Comparison of ENCODE assay signal across 28 mouse cellular contexts in the genomic region with DNA sequence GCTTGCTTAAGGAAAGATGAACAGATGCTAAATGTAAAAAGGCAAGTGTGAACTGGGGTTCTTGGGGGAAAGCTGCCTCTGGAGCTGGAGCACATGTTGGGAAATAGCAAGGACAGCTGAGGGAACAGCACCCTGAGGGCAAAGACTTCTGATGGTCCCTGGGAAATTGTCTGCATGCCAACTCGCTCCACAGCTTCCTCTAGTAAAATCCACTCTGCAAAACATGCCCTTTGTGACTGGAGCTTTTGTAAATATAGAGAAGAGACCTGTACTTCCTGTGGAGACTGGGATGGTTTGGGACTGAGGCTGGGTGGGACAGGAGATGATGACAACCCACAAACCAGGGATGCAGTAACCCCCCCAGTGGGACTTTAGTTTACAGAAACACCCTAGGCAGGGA.
DNase-seq lines count a peak whose midpoint lies in the region; ATAC-seq and TF ChIP-seq lines count a peak whose summit lies in the region.
"Had no signal": no experiment of that assay in that cellular context is flagged by ENCODE, and none has a peak within 500 bp of the region (broad histone marks: within the 10 kb centered on the region; RNA-seq: fewer than 3 reads in every experiment).

No protein-coding gene starts in this region.

- no peak for TF ChIP-seq CTCF in lung, postnatal 0 days (IDR thresholded peaks at IDR 0.05)

- H3K27me3 ChIP-seq in lung, postnatal 0 days (replicated peaks; ENCODE audit: insufficient read depth, low read length): no peaks in the 10 kb centered on the region
- H3K27me3 ChIP-seq in hindbrain, embryonic 13.5 days: no peaks in the 10 kb centered on the region
- H3K27me3 ChIP-seq: embryonic facial prominence, embryonic 12.5 days; forebrain, embryonic 12.5 days; heart, embryonic 15.5 days; midbrain, embryonic 15.5 days; neural tube, embryonic 13.5 days had no signal

- H3K4me1 ChIP-seq in lung, postnatal 0 days (ENCODE audit: insufficient read depth, low read depth, low read length): peaks cover 11% of the 10 kb centered on the region; the same call in 1 of the 2 replicates
- H3K4me1 ChIP-seq in hindbrain, embryonic 13.5 days (replicated peaks): no peaks in the 10 kb centered on the region
- H3K4me1 ChIP-seq: forebrain, embryonic 12.5 days; midbrain, embryonic 15.5 days had no signal

- H3K9ac ChIP-seq in lung, postnatal 0 days (replicated peaks; ENCODE audit: low read depth): no peak overlapping the region
- no peak overlapping the region for H3K9ac ChIP-seq in hindbrain, embryonic 13.5 days
- H3K9ac ChIP-seq: embryonic facial prominence, embryonic 12.5 days; forebrain, embryonic 12.5 days; heart, embryonic 15.5 days; liver, postnatal 0 days; midbrain, embryonic 15.5 days; neural tube, embryonic 13.5 days had no signal

- DNase-seq in adrenal gland, postnatal 10 days: peak; percentile 8
- no peak for DNase-seq in adrenal gland, postnatal 36 days
- DNase-seq in kidney, postnatal 14 days: peak; percentile 24
- DNase-seq in kidney, adult 18-20 months: no peak
- peak; percentile 15 for DNase-seq in brain, adult 2 months (ENCODE audit: low read depth, low spot score)
- DNase-seq in lung, postnatal 0 days (ENCODE audit: low spot score): peak; percentile 84
- DNase-seq: adrenal gland, adult 8-10 months; cerebellum, adult 9-11 months; gastrocnemius, postnatal 36 days; left cerebral cortex, postnatal 4 days; liver; liver, postnatal 0 days; retina, postnatal 1 day; right cerebral cortex, postnatal 25 days; spleen, adult 18-20 months; thymus, postnatal 14 days had no signal

- no peaks in the 10 kb centered on the region for H3K36me3 ChIP-seq in lung, postnatal 0 days (ENCODE audit: insufficient read depth, low read length)
- no peaks in the 10 kb centered on the region for H3K36me3 ChIP-seq in hindbrain, embryonic 13.5 days
- H3K36me3 ChIP-seq: embryonic facial prominence, embryonic 12.5 days; forebrain, embryonic 12.5 days; heart, embryonic 15.5 days; midbrain, embryonic 15.5 days; neural tube, embryonic 13.5 days had no signal

- H3K9me3 ChIP-seq in lung, postnatal 0 days (ENCODE audit: low read length): no peaks in the 10 kb centered on the region
- H3K9me3 ChIP-seq in hindbrain, embryonic 13.5 days: no peaks in the 10 kb centered on the region
- H3K9me3 ChIP-seq: embryonic facial prominence, embryonic 12.5 days; forebrain, embryonic 12.5 days; heart, embryonic 15.5 days; midbrain, embryonic 15.5 days; neural tube, embryonic 13.5 days had no signal

- TF ChIP-seq EP300 in lung, postnatal 0 days (IDR thresholded peaks at IDR 0.05): peak; percentile 96

- WGBS in lung, postnatal 0 days: 21% methylated on average over 1 of the region's 1 CpGs
- 76% methylated on average over 1 of the region's 1 CpGs for WGBS in hindbrain, embryonic 13.5 days

- no peak overlapping the region for H3K4me2 ChIP-seq in lung, postnatal 0 days (replicated peaks; ENCODE audit: low read depth, low read length)
- no peak overlapping the region for H3K4me2 ChIP-seq in hindbrain, embryonic 13.5 days
- H3K4me2 ChIP-seq: embryonic facial prominence, embryonic 12.5 days; forebrain, embryonic 12.5 days; heart, embryonic 15.5 days; midbrain, embryonic 15.5 days; neural tube, embryonic 13.5 days had no signal

- peak overlapping the region; percentile 54; the same call in 1 of the 2 replicates for H3K27ac ChIP-seq in lung, postnatal 0 days (ENCODE audit: low read length)
- H3K27ac ChIP-seq in hindbrain, embryonic 13.5 days: no peak overlapping the region
- H3K27ac ChIP-seq: embryonic facial prominence, embryonic 12.5 days; forebrain, embryonic 12.5 days; heart, embryonic 15.5 days; hindbrain, postnatal 0 days; midbrain, embryonic 15.5 days; neural tube, embryonic 13.5 days had no signal

- no peak overlapping the region for H3K4me3 ChIP-seq in lung, postnatal 0 days (ENCODE audit: low read depth, low read length)
- no peak overlapping the region for H3K4me3 ChIP-seq in hindbrain, embryonic 13.5 days
- H3K4me3 ChIP-seq: embryonic facial prominence, embryonic 12.5 days; erythroblast, embryonic 14.5 days; forebrain, embryonic 12.5 days; heart, embryonic 15.5 days; midbrain, embryonic 15.5 days; myocyte; neural tube, embryonic 13.5 days had no signal

- ATAC-seq in lung, postnatal 0 days: peak; percentile 80
- no peak for ATAC-seq in cerebellum, adult (ENCODE audit: insufficient number of reproducible peaks, low FRiP score, low TSS enrichment)
- no peak for ATAC-seq in hindbrain, embryonic 13.5 days (ENCODE audit: low FRiP score)
- ATAC-seq: activated CD4-positive, CD25-positive, alpha-beta regulatory T cell, adult 4 months; hindbrain, postnatal 0 days; intestine, embryonic 16.5 days; liver, postnatal 0 days; midbrain, embryonic 15.5 days had no signal

Comparison
In these comparisons a context has a peak if more than half of its experiments do, and no peak if none do; other contexts are left out.
1. DNase-seq: peak in adrenal gland, postnatal 10 days (single experiment), kidney, postnatal 14 days (single experiment), brain, adult 2 months (single experiment) and lung, postnatal 0 days (single experiment); none in adrenal gland, postnatal 36 days (0 of 2) and kidney, adult 18-20 months (single experiment).